In genomic region chr3:27603905-27604620, GRCm38 (mm10) we compare ENCODE assay signal across 15 mouse cellular contexts.
DNase-seq lines count a peak whose midpoint lies in the region; ATAC-seq and TF ChIP-seq lines count a peak whose summit lies in the region.
"Had no signal": no experiment of that assay in that cellular context is flagged by ENCODE, and none has a peak within 500 bp of the region (broad histone marks: within the 10 kb centered on the region; RNA-seq: fewer than 3 reads in every experiment).

No protein-coding gene starts in this region.

- TF ChIP-seq EP300 in stomach, postnatal 0 days (optimal IDR thresholded peaks at IDR 0.05), result no peak

- H3K4me3 ChIP-seq in embryonic facial prominence, embryonic 11.5 days (ENCODE audit: low read depth, low read length), result no peak overlapping the region
- no peak overlapping the region for H3K4me3 ChIP-seq in embryonic facial prominence, embryonic 10.5 days
- H3K4me3 ChIP-seq in lung, embryonic 16.5 days (ENCODE audit: low read length), result no peak overlapping the region
- no peak overlapping the region for H3K4me3 ChIP-seq in lung, adult 2 months (replicated peaks; ENCODE audit: extremely low read depth, low read depth, low read length)
- no peak overlapping the region for H3K4me3 ChIP-seq in kidney, embryonic 16.5 days (ENCODE audit: low read length)
- no peak overlapping the region for H3K4me3 ChIP-seq in stomach, postnatal 0 days (ENCODE audit: low read depth, low read length)
- H3K4me3 ChIP-seq in hindbrain, embryonic 13.5 days, result no peak overlapping the region
- no peak overlapping the region for H3K4me3 ChIP-seq in intestine, embryonic 16.5 days (ENCODE audit: low read length)
- H3K4me3 ChIP-seq: neural tube, embryonic 12.5 days had no signal

- 32% methylated on average over 13 of the region's 13 CpGs for WGBS in embryonic facial prominence, embryonic 11.5 days
- 45% methylated on average over 13 of the region's 13 CpGs for WGBS in embryonic facial prominence, embryonic 10.5 days
- WGBS in lung, embryonic 16.5 days, result 42% methylated on average over 13 of the region's 13 CpGs
- WGBS in lung, adult 2 months, result 58% methylated on average over 13 of the region's 13 CpGs
- WGBS in kidney, embryonic 16.5 days, result 23% methylated on average over 13 of the region's 13 CpGs
- WGBS in stomach, postnatal 0 days, result 57% methylated on average over 13 of the region's 13 CpGs
- WGBS in hindbrain, embryonic 13.5 days, result 78% methylated on average over 13 of the region's 13 CpGs
- 65% methylated on average over 13 of the region's 13 CpGs for WGBS in intestine, embryonic 16.5 days

- peaks cover 9% of the 10 kb centered on the region for H3K4me1 ChIP-seq in embryonic facial prominence, embryonic 11.5 days (ENCODE audit: control insufficient read depth, insufficient read depth, low read length)
- peaks cover 51% of the 10 kb centered on the region for H3K4me1 ChIP-seq in embryonic facial prominence, embryonic 10.5 days
- peaks cover 59% of the 10 kb centered on the region for H3K4me1 ChIP-seq in lung, embryonic 16.5 days (replicated peaks; ENCODE audit: control insufficient read depth, insufficient read depth, low read length)
- peaks cover 29% of the 10 kb centered on the region for H3K4me1 ChIP-seq in lung, adult 2 months (ENCODE audit: control insufficient read depth, insufficient read depth, low read length)
- peaks cover 55% of the 10 kb centered on the region for H3K4me1 ChIP-seq in kidney, embryonic 16.5 days (ENCODE audit: insufficient read depth, low read length)
- H3K4me1 ChIP-seq in stomach, postnatal 0 days (replicated peaks; ENCODE audit: control insufficient read depth, insufficient read depth), result 0 out of 2 replicates have a peak, but pooled peaks cover 6% of the 10 kb centered on the region
- peaks cover 33% of the 10 kb centered on the region for H3K4me1 ChIP-seq in hindbrain, embryonic 13.5 days (replicated peaks)
- H3K4me1 ChIP-seq in intestine, embryonic 16.5 days (ENCODE audit: control insufficient read depth, insufficient read depth, low read length), result peaks cover 28% of the 10 kb centered on the region

- H3K9me3 ChIP-seq in embryonic facial prominence, embryonic 11.5 days (replicated peaks; ENCODE audit: control insufficient read depth, low read length), result no peaks in the 10 kb centered on the region
- H3K9me3 ChIP-seq in embryonic facial prominence, embryonic 10.5 days, result no peaks in the 10 kb centered on the region
- no peaks in the 10 kb centered on the region for H3K9me3 ChIP-seq in lung, embryonic 16.5 days (ENCODE audit: control insufficient read depth, low read length)
- H3K9me3 ChIP-seq in kidney, embryonic 16.5 days (ENCODE audit: low read length), result no peaks in the 10 kb centered on the region
- no peaks in the 10 kb centered on the region for H3K9me3 ChIP-seq in stomach, postnatal 0 days (ENCODE audit: control insufficient read depth, low read length)
- H3K9me3 ChIP-seq in hindbrain, embryonic 13.5 days, result no peaks in the 10 kb centered on the region
- H3K9me3 ChIP-seq in intestine, embryonic 16.5 days (ENCODE audit: control insufficient read depth, low read length), result no peaks in the 10 kb centered on the region
- H3K9me3 ChIP-seq: neural tube, embryonic 12.5 days had no signal

- no peaks in the 10 kb centered on the region for H3K27me3 ChIP-seq in embryonic facial prominence, embryonic 11.5 days (ENCODE audit: control insufficient read depth, insufficient read depth, low read length)
- H3K27me3 ChIP-seq in embryonic facial prominence, embryonic 10.5 days (replicated peaks; ENCODE audit: low read depth, poor library complexity, severe bottlenecking), result no peaks in the 10 kb centered on the region
- H3K27me3 ChIP-seq in lung, embryonic 16.5 days (ENCODE audit: control insufficient read depth, insufficient read depth, low read depth, low read length), result no peaks in the 10 kb centered on the region
- no peaks in the 10 kb centered on the region for H3K27me3 ChIP-seq in kidney, embryonic 16.5 days (ENCODE audit: insufficient read depth, low read length)
- H3K27me3 ChIP-seq in stomach, postnatal 0 days (ENCODE audit: control insufficient read depth, insufficient read depth, low read length), result no peaks in the 10 kb centered on the region
- H3K27me3 ChIP-seq in hindbrain, embryonic 13.5 days, result no peaks in the 10 kb centered on the region
- no peaks in the 10 kb centered on the region for H3K27me3 ChIP-seq in intestine, embryonic 16.5 days (replicated peaks; ENCODE audit: control insufficient read depth, insufficient read depth, low read length)
- H3K27me3 ChIP-seq: neural tube, embryonic 12.5 days had no signal

- no peak overlapping the region for H3K27ac ChIP-seq in embryonic facial prominence, embryonic 11.5 days (replicated peaks; ENCODE audit: low read depth, low read length)
- no peak overlapping the region for H3K27ac ChIP-seq in embryonic facial prominence, embryonic 10.5 days (replicated peaks)
- peak overlapping the region; percentile 25 for H3K27ac ChIP-seq in lung, embryonic 16.5 days (ENCODE audit: low read length)
- peak overlapping the region; percentile 19 for H3K27ac ChIP-seq in kidney, embryonic 16.5 days (ENCODE audit: low read length)
- H3K27ac ChIP-seq in stomach, postnatal 0 days (replicated peaks), result no peak overlapping the region
- H3K27ac ChIP-seq in hindbrain, embryonic 13.5 days, result no peak overlapping the region
- no peak overlapping the region for H3K27ac ChIP-seq in intestine, embryonic 16.5 days (ENCODE audit: low read length)
- H3K27ac ChIP-seq: neural tube, embryonic 12.5 days had no signal

- no peaks in the 10 kb centered on the region for H3K36me3 ChIP-seq in embryonic facial prominence, embryonic 11.5 days (replicated peaks; ENCODE audit: control insufficient read depth, insufficient read depth, low read depth, low read length)
- H3K36me3 ChIP-seq in embryonic facial prominence, embryonic 10.5 days (replicated peaks), result no peaks in the 10 kb centered on the region
- H3K36me3 ChIP-seq in lung, embryonic 16.5 days (ENCODE audit: control insufficient read depth, insufficient read depth, low read length), result no peaks in the 10 kb centered on the region
- no peaks in the 10 kb centered on the region for H3K36me3 ChIP-seq in kidney, embryonic 16.5 days (ENCODE audit: insufficient read depth, low read length)
- H3K36me3 ChIP-seq in stomach, postnatal 0 days (ENCODE audit: control insufficient read depth, insufficient read depth, low read length), result no peaks in the 10 kb centered on the region
- no peaks in the 10 kb centered on the region for H3K36me3 ChIP-seq in hindbrain, embryonic 13.5 days
- H3K36me3 ChIP-seq in intestine, embryonic 16.5 days (ENCODE audit: control insufficient read depth, insufficient read depth, low read length), result no peaks in the 10 kb centered on the region
- H3K36me3 ChIP-seq: neural tube, embryonic 12.5 days had no signal

- DNase-seq in embryonic facial prominence, embryonic 11.5 days (ENCODE audit: low spot score), result peak; percentile 33
- no peak for DNase-seq in embryonic facial prominence, embryonic 10.5 days (ENCODE audit: low spot score)
- no peak for DNase-seq in lung, adult 2 months
- no peak for DNase-seq in stomach, postnatal 0 days (ENCODE audit: low spot score)
- DNase-seq: cerebellum, postnatal 36 days; heart, postnatal 4 days; left cerebral cortex, postnatal 4 days; thymus, adult 18-20 months had no signal

- TF ChIP-seq CTCF in lung, adult 2 months (IDR thresholded peaks at IDR 0.05; ENCODE audit: insufficient read depth, low read length), result no peak
- TF ChIP-seq CTCF in stomach, postnatal 0 days (IDR thresholded peaks at IDR 0.05; ENCODE audit: low read depth), result no peak

- H3K4me2 ChIP-seq in embryonic facial prominence, embryonic 11.5 days (ENCODE audit: low read depth, low read length), result no peak overlapping the region
- no peak overlapping the region for H3K4me2 ChIP-seq in lung, embryonic 16.5 days (ENCODE audit: low read depth, low read length)
- no peak overlapping the region for H3K4me2 ChIP-seq in kidney, embryonic 16.5 days (replicated peaks; ENCODE audit: low read depth, low read length)
- H3K4me2 ChIP-seq in stomach, postnatal 0 days (replicated peaks; ENCODE audit: low read depth), result no peak overlapping the region
- H3K4me2 ChIP-seq in hindbrain, embryonic 13.5 days, result no peak overlapping the region
- H3K4me2 ChIP-seq in intestine, embryonic 16.5 days (ENCODE audit: low read depth, low read length), result no peak overlapping the region
- H3K4me2 ChIP-seq: neural tube, embryonic 12.5 days had no signal

- no peak for TF ChIP-seq POLR2A in lung, adult 2 months (IDR thresholded peaks at IDR 0.05; ENCODE audit: borderline replicate concordance, extremely low read depth, low read depth, low read length)

- ATAC-seq in embryonic facial prominence, embryonic 11.5 days (replicated peaks; ENCODE audit: insufficient number of reproducible peaks, low FRiP score, low TSS enrichment, low read depth), result no peak
- no peak for ATAC-seq in lung, embryonic 16.5 days (ENCODE audit: low read depth)
- no peak for ATAC-seq in kidney, embryonic 16.5 days (ENCODE audit: low FRiP score, low TSS enrichment)
- 0 out of 2 replicates have a peak, but pooled peaks have one; percentile 18 for ATAC-seq in stomach, postnatal 0 days (ENCODE audit: low FRiP score, low TSS enrichment)
- no peak for ATAC-seq in hindbrain, embryonic 13.5 days (ENCODE audit: low FRiP score)
- no peak for ATAC-seq in intestine, embryonic 16.5 days
- ATAC-seq: activated CD4-positive, CD25-positive, alpha-beta regulatory T cell, adult 4 months; midbrain, embryonic 16.5 days had no signal

- no peak overlapping the region for H3K9ac ChIP-seq in embryonic facial prominence, embryonic 11.5 days (replicated peaks; ENCODE audit: low read length)
- H3K9ac ChIP-seq in lung, embryonic 16.5 days (ENCODE audit: low read length), result no peak overlapping the region
- H3K9ac ChIP-seq in kidney, embryonic 16.5 days (replicated peaks; ENCODE audit: low read length), result no peak overlapping the region
- no peak overlapping the region for H3K9ac ChIP-seq in stomach, postnatal 0 days (ENCODE audit: low read length)
- no peak overlapping the region for H3K9ac ChIP-seq in hindbrain, embryonic 13.5 days
- no peak overlapping the region for H3K9ac ChIP-seq in intestine, embryonic 16.5 days (ENCODE audit: low read depth, low read length)
- H3K9ac ChIP-seq: neural tube, embryonic 12.5 days had no signal

Comparison
In these comparisons a context has a peak if more than half of its experiments do, and no peak if none do; other contexts are left out.
1. H3K27ac ChIP-seq: peak in lung, embryonic 16.5 days (single experiment) and kidney, embryonic 16.5 days (single experiment); none in embryonic facial prominence, embryonic 11.5 days (single experiment), embryonic facial prominence, embryonic 10.5 days (single experiment), stomach, postnatal 0 days (single experiment), hindbrain, embryonic 13.5 days (single experiment) and intestine, embryonic 16.5 days (single experiment).